Mouse (Mus musculus) heart, embryonic 12.5 days (tissue): ENCODE measurements around the gene Sh3pxd2a. TPM values are rescaled to one million over a fixed set of nuclear protein-coding genes. Genes with fewer than 3 reads are reported as not detected.

ENCODE experiments used
- ATAC-seq: fragments of 200-750 bp; cut with Nextera tagmentation; 2 replicates; pipeline ENCODE4 v1.8.0; 2017; ENCODE audit warnings: moderate TSS enrichment, moderate library complexity; ENCODE audit not compliant: insufficient number of reproducible peaks, low FRiP score
- H3K27ac ChIP-seq: fragments of 300-500 bp; sonication (generic); 2 replicates; pipeline ENCODE4 v1.5.1; 2016; ENCODE audit warnings: mild to moderate bottlenecking, moderate library complexity; ENCODE audit not compliant: poor library complexity, severe bottlenecking
- H3K27me3 ChIP-seq: fragments of 300-500 bp; sonication (generic); replicated peaks from 2 replicates; pipeline ENCODE4 v1.6.1; 2016; ENCODE audit warnings: mild to moderate bottlenecking, moderate library complexity
- H3K36me3 ChIP-seq: fragments of 300-500 bp; sonication (generic); 2 replicates; pipeline ENCODE4 v1.6.1; 2016; ENCODE audit warnings: mild to moderate bottlenecking, moderate library complexity
- H3K4me1 ChIP-seq: fragments of 300-500 bp; sonication (generic); replicated peaks from 2 replicates; pipeline ENCODE4 v1.6.1; 2016; ENCODE audit warnings: mild to moderate bottlenecking
- H3K4me2 ChIP-seq: fragments of 300-500 bp; sonication (generic); 2 replicates; pipeline ENCODE4 v1.6.1; 2016; ENCODE audit warnings: mild to moderate bottlenecking, moderate library complexity
- H3K4me3 ChIP-seq: fragments of 300-500 bp; sonication (generic); 2 replicates; pipeline ENCODE4 v1.5.1; 2016; ENCODE audit warnings: mild to moderate bottlenecking
- H3K9ac ChIP-seq: fragments of 300-500 bp; sonication (generic); 2 replicates; pipeline ENCODE4 v1.6.1; 2016; ENCODE audit warnings: mild to moderate bottlenecking, moderate library complexity
- H3K9me3 ChIP-seq: fragments of 300-500 bp; sonication (generic); replicated peaks from 2 replicates; pipeline ENCODE4 v1.6.1; 2016; ENCODE audit warnings: mild to moderate bottlenecking, moderate library complexity
- WGBS: fragments of 180-500 bp; shearing (Covaris S2); methylation state at CpG from one replicate; pipeline ENCODE4 v1.1.7; 2016; 5-methylcytosine and 5-hydroxymethylcytosine counted together
- polyA plus RNA-seq: library from polyadenylated mRNA; unstranded; fragments of >200 nt; fragmentation: Nextera tagmentation; extraction: Ambion mirVana; gene quantifications from 2 replicates; pipeline ENCODE4 v1.2.1, GENCODE M21; 2016

Gene Sh3pxd2a
- polyA plus RNA-seq, 1 experiment from 2014 or later, result 6.2 TPM

DNA sequence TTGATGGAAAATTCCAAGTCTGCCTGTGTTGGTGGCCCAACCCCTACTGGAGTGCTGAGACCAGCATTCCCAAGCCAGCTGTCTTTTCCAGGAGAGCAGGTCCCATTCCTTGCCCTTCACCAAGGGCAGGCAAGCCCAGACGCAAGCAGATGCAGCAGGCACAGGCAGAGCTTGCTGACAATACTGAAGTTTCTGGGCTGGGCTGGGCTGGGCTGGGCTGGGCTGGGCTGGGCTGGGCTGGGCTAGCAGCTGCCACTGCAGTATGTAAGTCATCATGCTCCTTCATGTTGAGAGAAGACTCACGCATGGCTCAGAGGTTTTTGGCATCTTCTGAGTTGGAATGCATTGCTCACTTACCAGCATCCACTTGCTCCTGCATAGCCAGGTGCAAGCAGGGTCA, 27.7 kb upstream of the Sh3pxd2a start:
- Histone ChIP-seq H3K4me2 (no peak overlapping the region), H3K4me1 (peaks cover 25% of the 10 kb centered on the region), H3K27me3 (no peaks in the 10 kb centered on the region), H3K9me3 (peaks cover 2% of the 10 kb centered on the region; the same call in 1 of the 2 replicates), H3K9ac (no peak overlapping the region), H3K4me3 (no peak overlapping the region), H3K36me3 (no peaks in the 10 kb centered on the region), H3K27ac (no peak overlapping the region)
- 55% methylated on average over 2 of the region's 2 CpGs for WGBS
- 0 out of 2 replicates have a peak, but pooled peaks have one; percentile 20 for ATAC-seq

DNA sequence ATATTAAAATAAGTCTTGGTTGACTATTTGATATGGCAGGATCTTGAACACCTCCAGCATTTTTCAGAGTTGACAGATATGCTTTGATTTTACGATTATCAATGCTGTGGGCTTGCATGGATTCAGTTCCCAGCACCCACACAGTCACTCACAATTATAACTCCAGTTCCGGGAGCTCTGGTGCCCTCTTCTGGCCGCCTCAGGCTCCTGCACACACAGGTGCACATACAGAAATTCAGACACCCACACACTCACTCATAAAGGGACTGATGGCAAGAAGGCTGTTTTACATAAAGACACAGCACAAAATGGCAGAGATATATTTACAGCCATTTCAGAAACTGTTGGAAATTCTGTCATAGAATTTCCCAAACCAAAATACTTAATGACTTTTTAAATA, 25.0 kb upstream of the Sh3pxd2a start:
- Histone ChIP-seq H3K27me3 (no peaks in the 10 kb centered on the region), H3K9ac (no peak overlapping the region), H3K4me1 (peaks cover 47% of the 10 kb centered on the region), H3K27ac (no peak overlapping the region), H3K4me2 (no peak overlapping the region), H3K9me3 (peaks cover 2% of the 10 kb centered on the region; the same call in 1 of the 2 replicates), H3K4me3 (no peak overlapping the region), H3K36me3 (no peaks in the 10 kb centered on the region)
- WGBS, result 77% methylated on average over 3 of the region's 3 CpGs
- ATAC-seq, result no peak

- 37% methylated on average over 4 of the region's 4 CpGs for WGBS
- no peak overlapping the region for H3K4me2 ChIP-seq
- no peaks in the 10 kb centered on the region for H3K36me3 ChIP-seq
- no peak overlapping the region for H3K4me3 ChIP-seq
- no peak for ATAC-seq
- H3K27ac ChIP-seq, result no peak overlapping the region
- H3K27me3 ChIP-seq, result no peaks in the 10 kb centered on the region
- H3K9me3 ChIP-seq, result peaks cover 2% of the 10 kb centered on the region; the same call in 1 of the 2 replicates
- H3K4me1 ChIP-seq, result peaks cover 45% of the 10 kb centered on the region
- H3K9ac ChIP-seq, result no peak overlapping the region
Measured at GRCm38 (mm10) chr19:47488250-47488649, 24.0 kb upstream of the Sh3pxd2a start.

GRCm38 (mm10) chr19:47487572-47487971, 23.4 kb upstream of the Sh3pxd2a start:
- H3K27me3 ChIP-seq, result no peaks in the 10 kb centered on the region
- no peak overlapping the region for H3K27ac ChIP-seq
- no peaks in the 10 kb centered on the region for H3K36me3 ChIP-seq
- peaks cover 38% of the 10 kb centered on the region for H3K4me1 ChIP-seq
- H3K9ac ChIP-seq, result no peak overlapping the region
- no peak overlapping the region for H3K4me2 ChIP-seq
- WGBS, result 84% methylated on average over 9 of the region's 9 CpGs
- ATAC-seq, result no peak
- no peak overlapping the region for H3K4me3 ChIP-seq
- peaks cover 2% of the 10 kb centered on the region; the same call in 1 of the 2 replicates for H3K9me3 ChIP-seq

DNA sequence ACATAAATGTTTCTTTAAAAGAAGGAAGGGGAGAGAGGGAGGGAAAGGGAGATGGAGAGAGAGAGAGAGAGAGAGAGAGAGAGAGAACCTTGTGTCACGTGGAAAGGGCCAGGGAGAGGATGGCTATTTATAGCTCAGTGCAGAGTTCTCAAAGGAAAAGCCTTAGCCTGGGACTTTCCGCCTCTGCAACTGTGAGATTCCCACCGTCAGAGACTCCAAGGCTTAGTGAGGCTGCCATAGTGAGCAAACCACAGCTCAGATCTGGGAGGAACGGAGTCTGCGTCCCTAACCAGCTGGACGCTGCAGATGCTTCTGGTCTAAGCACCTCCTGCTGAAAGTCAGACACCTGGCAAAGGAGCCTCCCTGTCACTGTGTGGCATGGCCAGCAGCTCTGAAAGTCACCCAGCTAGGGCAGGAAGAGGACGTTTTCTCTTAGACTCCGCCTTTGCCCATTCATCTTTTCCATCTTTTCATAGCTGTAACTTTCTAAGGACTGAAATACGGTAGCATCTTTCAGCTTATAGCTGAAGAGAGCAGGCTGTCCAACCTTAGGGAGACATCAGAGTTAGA, 21.9 kb upstream of the Sh3pxd2a start:
- Histone ChIP-seq H3K4me3 (peak overlapping the region; percentile 8; the same call in 1 of the 2 replicates), H3K4me1 (peaks cover 27% of the 10 kb centered on the region), H3K4me2 (peak overlapping the region; percentile 59), H3K9me3 (peaks cover 11% of the 10 kb centered on the region), H3K9ac (peak overlapping the region; percentile 53), H3K27me3 (no peaks in the 10 kb centered on the region), H3K36me3 (no peaks in the 10 kb centered on the region), H3K27ac (peak overlapping the region; percentile 97)
- 17% methylated on average over 9 of the region's 9 CpGs for WGBS
- peak; percentile 75 for ATAC-seq

DNA sequence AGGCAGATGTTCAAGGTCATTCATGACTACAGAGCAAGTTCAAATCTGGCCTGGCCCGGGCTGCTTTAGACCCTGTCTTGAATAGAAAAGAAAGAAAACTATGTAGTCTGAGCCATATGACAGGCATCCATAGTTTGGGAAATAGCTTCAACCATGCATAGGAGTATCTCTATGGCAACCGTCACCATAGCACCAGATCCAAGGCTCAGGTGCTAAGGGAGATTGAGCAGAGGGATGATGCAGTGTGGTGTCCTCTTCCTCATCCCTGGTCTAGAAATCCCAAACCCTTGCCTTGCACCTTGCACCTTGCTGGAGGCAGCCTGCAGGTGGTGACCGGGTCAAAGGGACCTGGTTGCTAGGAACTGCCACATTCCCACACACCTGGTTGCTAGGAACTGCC, 19.9 kb upstream of the Sh3pxd2a start:
- no peak overlapping the region for H3K4me2 ChIP-seq
- 89% methylated on average over 3 of the region's 3 CpGs for WGBS
- no peaks in the 10 kb centered on the region for H3K27me3 ChIP-seq
- peaks cover 9% of the 10 kb centered on the region for H3K9me3 ChIP-seq
- peak overlapping the region; percentile 53; the same call in 1 of the 2 replicates for H3K27ac ChIP-seq
- no peak for ATAC-seq
- no peak overlapping the region for H3K4me3 ChIP-seq
- no peaks in the 10 kb centered on the region for H3K36me3 ChIP-seq
- no peak overlapping the region for H3K9ac ChIP-seq
- H3K4me1 ChIP-seq, result peaks cover 27% of the 10 kb centered on the region

DNA sequence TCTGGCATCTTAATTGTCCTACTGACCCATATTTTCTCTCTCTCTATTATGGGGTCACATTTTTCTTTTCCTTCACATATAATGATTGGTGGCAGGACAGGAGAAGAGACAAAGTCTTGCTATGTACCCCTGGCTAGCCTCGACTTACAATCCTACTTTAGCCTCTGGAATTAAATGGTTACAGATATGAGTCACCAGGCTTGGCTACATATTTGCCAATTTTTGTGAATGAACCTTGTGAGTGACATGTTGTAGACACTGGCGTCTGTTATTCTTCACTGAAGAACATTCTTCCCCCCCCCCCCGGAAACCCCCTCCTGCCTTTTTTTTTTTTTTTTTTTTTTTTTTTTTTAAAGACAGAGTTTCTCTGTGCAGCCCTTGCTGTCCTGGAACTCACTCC, 19.1 kb upstream of the Sh3pxd2a start:
- no peaks in the 10 kb centered on the region for H3K27me3 ChIP-seq
- H3K9me3 ChIP-seq, result peaks cover 9% of the 10 kb centered on the region
- no peak for ATAC-seq
- H3K4me2 ChIP-seq, result no peak overlapping the region
- H3K4me3 ChIP-seq, result no peak overlapping the region
- H3K9ac ChIP-seq, result no peak overlapping the region
- peaks cover 27% of the 10 kb centered on the region for H3K4me1 ChIP-seq
- H3K36me3 ChIP-seq, result no peaks in the 10 kb centered on the region
- no peak overlapping the region for H3K27ac ChIP-seq
- 59% methylated on average over 3 of the region's 3 CpGs for WGBS

DNA sequence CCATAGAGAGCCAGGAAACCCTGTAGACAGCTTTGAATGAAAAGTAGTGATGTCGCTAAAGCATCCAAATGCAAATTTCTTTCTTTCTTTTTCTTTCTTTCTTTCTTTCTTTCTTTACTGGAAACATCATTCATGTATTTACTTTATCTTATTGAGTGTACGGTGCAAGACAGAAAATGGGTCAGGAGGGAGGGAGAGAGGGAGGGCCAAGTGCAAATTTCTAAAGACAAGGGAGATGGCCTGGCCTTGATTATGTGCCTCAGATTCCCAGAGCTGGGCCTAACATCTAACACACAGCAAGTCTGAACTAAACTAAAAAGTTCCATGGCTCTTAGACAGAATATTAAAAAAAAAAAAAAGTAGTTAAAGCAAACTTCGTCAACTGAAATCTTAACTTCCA, 9.3 kb upstream of the Sh3pxd2a start:
- H3K9ac ChIP-seq, result no peak overlapping the region

DNA sequence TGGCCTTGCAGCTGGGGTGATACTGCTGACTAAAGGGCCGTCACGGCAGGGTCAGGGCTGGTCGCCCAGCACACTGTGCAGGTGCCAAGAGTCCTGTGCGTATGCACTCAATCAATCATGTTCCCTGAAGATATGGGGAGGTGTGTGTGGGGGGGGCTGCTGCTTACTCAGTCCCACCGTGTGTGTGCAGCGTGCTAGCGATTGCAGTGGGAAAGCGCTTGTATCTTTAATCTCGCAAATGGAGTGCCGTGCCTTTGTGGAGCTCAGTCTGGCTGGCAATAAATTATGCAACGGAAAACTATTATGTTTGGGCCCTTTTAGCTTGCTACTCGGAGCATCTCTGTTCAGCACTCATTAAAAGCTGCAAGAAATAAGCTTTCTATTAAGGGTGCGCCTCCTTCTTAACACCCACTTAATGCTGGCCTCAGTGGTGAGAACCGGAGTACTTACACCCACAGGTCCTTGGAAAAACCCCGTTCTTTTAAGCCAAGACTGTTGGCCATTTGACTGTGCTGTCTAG, 8.7 kb upstream of the Sh3pxd2a start:
- H3K27me3 ChIP-seq, result no peaks in the 10 kb centered on the region
- H3K27ac ChIP-seq, result no peak overlapping the region
- H3K4me1 ChIP-seq, result peaks cover 22% of the 10 kb centered on the region
- ATAC-seq, result no peak
- H3K4me2 ChIP-seq, result no peak overlapping the region
- no peaks in the 10 kb centered on the region for H3K9me3 ChIP-seq
- H3K36me3 ChIP-seq, result no peaks in the 10 kb centered on the region
- H3K9ac ChIP-seq, result no peak overlapping the region
- H3K4me3 ChIP-seq, result no peak overlapping the region
- WGBS, result 44% methylated on average over 15 of the region's 15 CpGs

More for the DNA sequence above, 9.3 kb upstream of the Sh3pxd2a start:
- H3K9me3 ChIP-seq, result no peaks in the 10 kb centered on the region
- WGBS, result 86% methylated on average over 3 of the region's 3 CpGs
- no peak overlapping the region for H3K4me3 ChIP-seq
- no peaks in the 10 kb centered on the region for H3K36me3 ChIP-seq
- H3K4me2 ChIP-seq, result no peak overlapping the region
- no peaks in the 10 kb centered on the region for H3K27me3 ChIP-seq
- H3K27ac ChIP-seq, result no peak overlapping the region
- no peak for ATAC-seq
- peaks cover 17% of the 10 kb centered on the region for H3K4me1 ChIP-seq

- no peaks in the 10 kb centered on the region for H3K36me3 ChIP-seq
- no peak overlapping the region for H3K27ac ChIP-seq
- no peak overlapping the region for H3K9ac ChIP-seq
- H3K4me1 ChIP-seq, result peaks cover 22% of the 10 kb centered on the region
- 71% methylated on average over 4 of the region's 4 CpGs for WGBS
- no peak overlapping the region for H3K4me3 ChIP-seq
- ATAC-seq, result no peak
- H3K27me3 ChIP-seq, result no peaks in the 10 kb centered on the region
- H3K4me2 ChIP-seq, result no peak overlapping the region
- no peaks in the 10 kb centered on the region for H3K9me3 ChIP-seq
Measured at GRCm38 (mm10) chr19:47471808-47472207, 7.6 kb upstream of the Sh3pxd2a start.

- no peak overlapping the region for H3K4me3 ChIP-seq
- peaks cover 26% of the 10 kb centered on the region for H3K4me1 ChIP-seq
- no peak overlapping the region for H3K9ac ChIP-seq
- no peaks in the 10 kb centered on the region for H3K27me3 ChIP-seq
- ATAC-seq, result no peak
- no peaks in the 10 kb centered on the region for H3K36me3 ChIP-seq
- H3K9me3 ChIP-seq, result no peaks in the 10 kb centered on the region
- H3K4me2 ChIP-seq, result no peak overlapping the region
- WGBS, result 25% methylated on average over 3 of the region's 3 CpGs
- no peak overlapping the region for H3K27ac ChIP-seq
Measured at GRCm38 (mm10) chr19:47468750-47469149, 4.5 kb upstream of the Sh3pxd2a start.

- ATAC-seq, result no peak
- WGBS, result 74% methylated on average over 8 of the region's 8 CpGs
- peaks cover 2% of the 10 kb centered on the region; the same call in 1 of the 2 replicates for H3K9me3 ChIP-seq
- no peaks in the 10 kb centered on the region for H3K27me3 ChIP-seq
- H3K9ac ChIP-seq, result no peak overlapping the region
- H3K27ac ChIP-seq, result no peak overlapping the region
- no peak overlapping the region for H3K4me3 ChIP-seq
- H3K4me1 ChIP-seq, result peaks cover 34% of the 10 kb centered on the region
- peaks cover 2% of the 10 kb centered on the region; the same call in 1 of the 2 replicates for H3K36me3 ChIP-seq
- no peak overlapping the region for H3K4me2 ChIP-seq
Measured at GRCm38 (mm10) chr19:47466775-47467174, 2.6 kb upstream of the Sh3pxd2a start.
